Mouse (Mus musculus) heart, postnatal 0 days (tissue): ENCODE measurements at regions not wholly inside any gene's neighbourhood (a gene's known extent, or its start where the extent isn't known, plus 50 kb on each side); places are given as distances from the start of the nearest gene placed in this dataset.

Experiments used
- CTCF ChIP-seq: IDR thresholded peaks from 2 replicates; pipeline ENCODE4 v1.5.1; 2016; ENCODE audit warnings: antibody characterized with exemption, control low read depth, low read depth
- EP300 ChIP-seq: IDR thresholded peaks from 2 replicates; pipeline ENCODE4 v1.6.1; 2016; ENCODE audit warnings: antibody characterized with exemption, low read depth

- TF ChIP-seq CTCF (no peak), EP300 (no peak)
Measured at GRCm38 (mm10) chr2:21970774-21971406, 256.4 kb upstream of the Myo3a start.
